Comparison of ENCODE assay signal across 30 mouse cellular contexts in genomic region chr13:51325298-51325697, GRCm38 (mm10).
DNase-seq lines count a peak whose midpoint lies in the region; ATAC-seq lines count a peak whose summit lies in the region.
"Had no signal": no experiment of that assay in that cellular context is flagged by ENCODE, and none has a peak within 500 bp of the region (broad histone marks: within the 10 kb centered on the region; RNA-seq: fewer than 3 reads in every experiment).

No protein-coding gene starts in this region.

- no peak for ATAC-seq in kidney, embryonic 15.5 days (replicated peaks; ENCODE audit: low FRiP score)
- 0 out of 2 replicates have a peak, but pooled peaks have one; percentile 44 for ATAC-seq in embryonic facial prominence, embryonic 15.5 days (ENCODE audit: insufficient number of reproducible peaks, low FRiP score, low TSS enrichment, low read depth)
- ATAC-seq: activated CD4-positive, CD25-positive, alpha-beta regulatory T cell, adult 4 months; CD4-positive, CD25-positive, alpha-beta regulatory T cell, adult 4 months; forebrain, embryonic 14.5 days; intestine, postnatal 0 days; midbrain, embryonic 16.5 days had no signal

- H3K4me2 ChIP-seq in kidney, embryonic 15.5 days, result no peak overlapping the region
- H3K4me2 ChIP-seq in embryonic facial prominence, embryonic 15.5 days (replicated peaks), result no peak overlapping the region
- H3K4me2 ChIP-seq: heart, embryonic 12.5 days; hindbrain, embryonic 14.5 days; midbrain, embryonic 11.5 days; neural tube, embryonic 12.5 days had no signal

- H3K27me3 ChIP-seq in kidney, embryonic 15.5 days, result no peaks in the 10 kb centered on the region
- no peaks in the 10 kb centered on the region for H3K27me3 ChIP-seq in embryonic facial prominence, embryonic 15.5 days
- H3K27me3 ChIP-seq in splenic B cell, adult 2 months (ENCODE audit: control insufficient read depth, insufficient read depth, low read length, poor library complexity, severe bottlenecking), result no peaks in the 10 kb centered on the region
- H3K27me3 ChIP-seq: heart, embryonic 12.5 days; neural tube, embryonic 12.5 days had no signal

- H3K9me3 ChIP-seq in kidney, embryonic 15.5 days (replicated peaks), result no peaks in the 10 kb centered on the region
- H3K9me3 ChIP-seq in embryonic facial prominence, embryonic 15.5 days (replicated peaks), result no peaks in the 10 kb centered on the region
- H3K9me3 ChIP-seq: heart, embryonic 12.5 days; neural tube, embryonic 12.5 days had no signal

- WGBS in kidney, embryonic 15.5 days, result 73% methylated on average over 5 of the region's 5 CpGs
- WGBS in embryonic facial prominence, embryonic 15.5 days, result 50% methylated on average over 5 of the region's 5 CpGs

- peaks cover 29% of the 10 kb centered on the region for H3K4me1 ChIP-seq in kidney, embryonic 15.5 days
- H3K4me1 ChIP-seq in embryonic facial prominence, embryonic 15.5 days, result peaks cover 30% of the 10 kb centered on the region

- no peak overlapping the region for H3K9ac ChIP-seq in kidney, embryonic 15.5 days
- no peak overlapping the region for H3K9ac ChIP-seq in embryonic facial prominence, embryonic 15.5 days
- H3K9ac ChIP-seq: heart, embryonic 12.5 days; hindbrain, embryonic 14.5 days; neural tube, embryonic 12.5 days had no signal

- H3K4me3 ChIP-seq in kidney, embryonic 15.5 days (replicated peaks), result no peak overlapping the region
- no peak overlapping the region for H3K4me3 ChIP-seq in embryonic facial prominence, embryonic 15.5 days (replicated peaks)
- H3K4me3 ChIP-seq: heart, embryonic 12.5 days; left cerebral cortex, adult 2 months; neural tube, embryonic 12.5 days had no signal

- H3K27ac ChIP-seq in kidney, embryonic 15.5 days, result 0 out of 2 replicates have a peak overlapping the region, but pooled peaks have one; percentile 9
- H3K27ac ChIP-seq in embryonic facial prominence, embryonic 15.5 days (replicated peaks), result peak overlapping the region; percentile 29; the same call in 1 of the 2 replicates
- H3K27ac ChIP-seq: hindbrain, embryonic 14.5 days; left cerebral cortex, adult 2 months; neural tube, embryonic 12.5 days had no signal

- no peaks in the 10 kb centered on the region for H3K36me3 ChIP-seq in kidney, embryonic 15.5 days
- no peaks in the 10 kb centered on the region for H3K36me3 ChIP-seq in embryonic facial prominence, embryonic 15.5 days
- H3K36me3 ChIP-seq in splenic B cell, adult 2 months (ENCODE audit: control insufficient read depth, insufficient read depth, low read length, poor library complexity, severe bottlenecking), result no peaks in the 10 kb centered on the region
- H3K36me3 ChIP-seq: heart, embryonic 12.5 days; neural tube, embryonic 12.5 days had no signal

- DNase-seq in kidney, postnatal 10 days, result no peak
- peak; percentile 40 to 42 for DNase-seq in spleen, postnatal 36 days (ENCODE audit: low spot score in 2 of 2)
- no peak for DNase-seq in spleen, postnatal 14 days (ENCODE audit: low spot score in 2 of 2)
- DNase-seq in splenic B cell, adult 2 months (ENCODE audit: low read depth, low spot score), result peak; percentile 38
- DNase-seq in ovary, postnatal 14 days (ENCODE audit: low spot score), result no peak
- no peak for DNase-seq in thymus, postnatal 4 days
- DNase-seq: adrenal gland, adult 2 months; adrenal gland, postnatal 36 days; cerebellum, adult 2 months; cerebellum, postnatal 36 days; gastrocnemius, postnatal 25 days; heart, adult 18-20 months; heart, postnatal 4 days; kidney, adult 9 months; kidney, postnatal 25 days; lung, postnatal 36 days; thymus, adult 2 months; thymus, postnatal 36 days had no signal

Comparison
In these comparisons a context has a peak if more than half of its experiments do, and no peak if none do; other contexts are left out.
1. DNase-seq: peak in spleen, postnatal 36 days (2 of 2) and splenic B cell, adult 2 months (single experiment); none in kidney, postnatal 10 days (single experiment), spleen, postnatal 14 days (0 of 2), ovary, postnatal 14 days (single experiment) and thymus, postnatal 4 days (single experiment).